Mouse (Mus musculus) frontal cortex, postnatal 10 days (tissue): Measurements from ENCODE around the gene Ddx42.
A peak's percentile ranks its signal among the peaks of the same experiment; 100 is the strongest.
"Not testable (repeated sequence)": the region's sequence is repeated elsewhere in the genome, so short reads cannot be mapped to it uniquely, and the experiment has no call there.

ENCODE experiments used
- DNase-seq, 2 experiments: peaks; one replicate each; pipeline ENCODE4 v3.0.0; 2022; ENCODE audit warnings: low spot score in 2 of 2, mixed read lengths in 1 of 2

The Ddx42 gene

DNA sequence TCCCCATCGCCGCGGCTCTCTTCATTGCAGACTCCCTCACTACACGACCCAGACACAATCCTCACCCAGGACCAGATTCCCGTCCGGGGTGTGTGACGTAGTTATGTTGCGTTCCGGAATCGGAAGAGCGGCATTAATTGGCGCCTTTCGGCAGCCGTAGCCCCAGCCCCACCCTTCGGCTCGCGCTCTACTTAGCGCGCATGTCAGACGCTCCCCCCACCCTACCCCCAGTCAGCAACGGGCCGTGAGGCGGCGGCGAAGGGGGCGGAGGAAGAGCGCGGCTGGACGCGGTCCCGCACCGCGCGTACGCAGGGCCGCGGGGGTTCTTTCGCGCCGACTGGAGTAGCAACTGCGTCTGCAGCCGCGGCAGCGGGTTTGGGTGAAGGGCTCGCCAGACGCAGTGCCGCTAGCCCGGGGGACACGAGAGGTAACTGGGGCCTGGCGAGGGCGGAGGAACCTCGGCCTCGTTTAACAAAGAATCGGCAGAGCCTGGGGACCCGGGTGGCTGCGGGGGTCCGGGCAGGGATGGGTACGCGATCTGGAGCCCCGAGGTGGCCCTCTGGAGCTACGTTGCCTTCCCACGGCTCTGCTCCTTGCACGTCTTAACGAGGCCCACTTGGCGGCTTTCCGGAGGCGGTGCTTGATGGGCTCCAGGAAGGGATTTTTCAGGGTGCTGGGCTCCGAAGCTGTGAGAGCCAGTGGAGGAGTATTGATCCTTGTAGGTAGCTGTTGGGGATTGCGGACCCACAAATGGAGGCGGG, at the start of gene Ddx42:
Gene Ddx42, plus strand, starts transcription at position 197 of the 761 bp plus-strand sequence.
- peak; percentile 92 to 94 for DNase-seq

DNA sequence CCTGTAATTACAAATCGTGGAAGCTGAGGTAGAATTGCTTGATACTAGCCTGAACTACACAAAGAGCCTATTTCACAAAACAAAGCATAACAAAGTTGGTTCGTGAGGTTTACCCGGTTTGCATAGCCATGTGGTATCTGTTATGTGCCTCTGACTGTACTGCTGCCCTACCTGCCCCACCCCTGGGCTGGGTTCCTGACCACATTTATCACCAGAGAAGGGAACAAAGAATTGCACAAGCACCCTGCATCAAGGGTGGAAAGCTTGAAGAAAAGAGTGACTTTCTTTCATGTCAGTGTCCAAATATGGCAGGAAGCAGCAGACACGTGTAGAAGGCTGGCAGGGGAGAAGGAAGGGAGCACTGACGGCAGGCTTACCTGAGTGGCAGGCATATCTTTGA, 49.3 kb upstream of the Ddx42 start:
- no peak for DNase-seq

DNA sequence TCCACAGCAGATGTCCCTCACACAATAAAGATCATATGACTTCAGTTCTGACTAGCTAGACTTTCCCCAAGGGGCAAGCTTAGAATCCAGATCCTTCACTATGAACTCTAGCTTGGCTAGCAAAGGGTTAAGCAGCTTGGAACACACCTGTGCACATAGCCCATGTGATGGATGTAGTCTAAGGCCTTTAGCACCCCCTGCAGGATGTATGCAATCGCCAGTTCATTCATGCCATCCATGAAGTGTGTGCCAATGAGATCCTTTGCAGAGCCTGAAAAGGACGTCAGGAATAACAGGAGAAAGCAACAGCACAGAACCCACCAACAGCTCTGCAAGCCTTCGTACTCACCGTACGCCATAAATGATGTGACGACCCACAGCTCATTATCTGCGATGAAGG, 45.9 kb upstream of the Ddx42 start:
- DNase-seq: no peak

DNA sequence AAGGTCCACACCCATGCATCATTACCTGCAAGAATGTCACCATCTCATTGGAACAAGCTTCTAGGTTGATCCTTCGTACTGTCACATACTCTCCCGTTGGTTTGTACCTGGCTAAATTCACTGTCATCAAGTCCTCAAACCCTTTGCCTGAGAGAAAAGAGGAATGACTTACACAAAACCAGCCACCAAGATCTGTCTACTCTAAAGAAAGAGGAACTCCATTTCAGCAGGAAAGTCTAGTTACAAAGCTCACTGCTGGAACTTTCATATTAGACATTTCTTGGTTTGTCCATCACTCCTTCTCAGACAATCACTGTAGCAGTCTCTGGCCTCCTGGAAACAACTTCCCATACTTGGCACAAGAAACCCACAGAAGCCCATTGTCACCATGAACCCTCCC, 43.5 kb upstream of the Ddx42 start:
- no peak for DNase-seq

DNA sequence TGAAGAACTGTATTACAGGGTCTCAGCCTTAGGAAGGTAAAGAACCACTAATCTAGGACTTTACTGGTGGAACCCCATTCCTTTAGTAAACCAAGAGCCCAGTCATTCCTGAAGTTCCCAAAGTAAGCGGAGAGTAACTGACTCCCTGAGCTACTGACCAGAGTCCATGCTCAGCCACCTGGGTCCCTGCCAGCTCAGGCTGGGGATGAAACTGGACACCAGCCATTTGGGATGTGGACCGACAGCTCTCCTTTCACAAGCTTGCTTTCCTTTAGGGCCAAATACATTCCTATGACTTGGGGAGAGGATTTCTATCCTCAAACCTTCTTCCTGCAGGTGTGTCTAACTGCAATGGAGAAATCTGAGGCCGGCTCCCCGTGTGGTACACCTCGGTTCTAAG, 42.4 kb upstream of the Ddx42 start:
- DNase-seq: no peak

DNA sequence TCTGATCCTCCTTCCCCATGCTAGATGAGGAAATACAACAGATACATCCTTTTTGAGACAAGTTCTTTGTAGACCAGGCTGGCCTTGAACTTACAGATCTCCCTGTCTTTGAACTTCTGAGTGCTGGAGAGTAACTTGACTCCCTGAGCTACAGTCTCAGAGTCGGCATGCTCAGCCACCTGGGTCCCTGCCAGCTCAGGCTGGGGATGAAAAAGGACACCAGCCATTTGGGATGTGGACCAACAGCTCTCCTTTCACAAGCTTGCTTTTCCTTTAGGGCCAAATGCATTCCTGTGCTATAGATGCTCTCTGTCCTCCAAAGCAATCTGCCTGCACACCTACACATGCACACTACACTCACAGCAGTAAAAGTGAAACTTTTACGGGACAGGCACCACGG, 41.6 kb upstream of the Ddx42 start:
- DNase-seq: no peak

DNA sequence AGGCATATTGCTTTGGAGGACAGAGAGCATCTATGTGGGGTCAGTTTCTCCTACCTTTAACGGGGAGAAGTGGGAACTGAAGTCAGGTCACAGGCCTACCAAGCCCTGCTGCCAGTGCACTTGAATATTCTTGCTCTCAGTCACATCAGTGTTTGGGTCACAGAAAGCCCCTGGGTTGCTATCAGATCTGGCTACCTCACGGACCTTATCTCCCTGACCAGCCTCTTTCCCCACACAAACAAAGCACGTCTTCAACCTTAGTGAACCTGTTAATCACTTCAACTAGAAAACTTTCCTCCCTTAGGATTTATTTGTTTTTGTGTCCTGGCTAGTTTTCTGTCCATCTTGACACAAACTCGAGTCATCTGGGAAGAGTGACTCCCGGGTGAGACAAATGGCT, 40.4 kb upstream of the Ddx42 start:
- no peak for DNase-seq

DNA sequence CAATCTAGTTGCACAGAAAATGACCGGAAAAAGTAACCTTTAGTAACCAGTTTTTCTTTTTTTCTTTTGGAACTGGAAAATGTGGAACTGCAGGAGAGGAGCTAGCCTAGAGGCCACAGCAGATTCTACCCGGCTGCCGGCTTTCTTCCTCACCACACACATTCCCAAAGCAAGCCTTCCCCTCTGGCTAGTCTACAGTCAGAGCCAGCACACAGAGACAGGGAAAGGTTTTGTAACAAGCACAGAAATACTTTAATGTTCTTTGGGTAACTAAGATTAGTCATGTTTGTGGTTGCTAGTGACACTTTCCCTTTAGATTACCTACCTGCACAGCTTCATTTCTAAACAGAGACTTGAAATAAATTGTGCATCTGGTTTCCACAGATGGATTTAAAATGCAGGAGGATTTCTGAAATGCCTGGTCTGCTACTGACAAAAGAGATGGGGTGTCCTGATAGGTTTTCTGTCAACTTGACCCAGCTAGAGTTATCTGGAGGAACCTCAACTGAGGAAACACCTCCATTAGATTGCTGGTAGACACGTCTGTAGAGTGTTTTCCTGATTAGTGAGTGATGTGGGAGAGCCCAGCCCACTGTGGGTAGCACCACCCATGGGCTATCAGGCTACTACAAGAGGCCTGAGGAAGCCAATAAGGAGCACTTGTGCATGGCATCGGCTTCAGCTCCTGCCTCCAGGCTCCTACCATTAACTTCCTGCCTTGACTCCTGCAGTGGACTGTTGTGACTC, 38.5 kb upstream of the Ddx42 start:
- no peak for DNase-seq

DNA sequence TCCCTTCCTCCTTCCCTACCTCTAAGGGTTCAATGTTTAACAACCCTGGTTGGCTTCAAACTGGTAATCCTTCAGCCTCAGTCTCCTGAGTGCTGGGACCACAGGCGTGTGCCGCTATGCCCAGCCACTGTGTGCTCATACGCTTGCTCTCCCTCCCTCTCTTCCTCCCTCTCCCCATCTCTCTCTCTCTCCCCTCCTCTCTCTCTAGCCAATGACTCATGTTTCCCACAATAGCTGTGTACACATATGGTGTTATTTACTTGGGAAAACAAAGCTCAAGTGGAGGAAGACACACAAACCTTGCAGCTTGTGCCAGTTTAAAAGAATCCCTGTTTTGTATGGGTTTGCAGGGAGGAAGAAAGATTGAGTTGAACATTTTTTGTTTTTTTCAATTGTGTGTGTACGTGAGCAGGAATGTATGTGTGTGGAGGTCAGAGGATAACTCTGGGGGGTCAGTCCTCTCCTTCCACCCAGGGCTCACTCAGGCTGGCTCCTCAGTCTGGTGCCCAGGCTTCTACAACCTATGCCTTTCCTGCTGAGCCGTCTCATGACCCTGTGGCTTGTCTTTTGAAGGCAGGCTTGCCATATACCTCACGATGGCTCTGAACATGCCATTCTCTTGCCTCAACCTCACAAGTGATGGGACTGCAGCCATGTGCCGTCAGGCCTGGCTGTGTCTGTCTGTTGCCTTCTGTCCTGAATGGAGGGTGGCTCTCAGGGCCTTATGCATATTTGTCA, 36.8 kb upstream of the Ddx42 start:
- DNase-seq: no peak

DNA sequence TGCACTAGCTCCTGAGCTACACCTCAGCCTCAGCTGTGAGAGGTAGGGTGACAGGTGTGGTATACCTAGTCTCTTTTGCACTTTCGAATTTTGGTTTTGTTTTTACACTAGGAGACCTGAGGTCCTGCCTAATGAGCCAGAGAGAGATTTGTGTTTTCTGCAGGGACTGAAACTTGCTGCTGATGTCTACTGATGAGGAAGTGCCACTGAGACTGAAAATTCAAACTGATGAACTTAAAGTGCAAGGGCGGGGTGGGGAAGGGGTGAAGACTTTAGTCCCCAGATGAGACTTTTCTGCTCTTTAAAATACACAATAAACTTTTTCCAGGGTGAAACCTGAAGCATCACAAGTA, 36.3 kb upstream of the Ddx42 start:
- DNase-seq: no peak

DNA sequence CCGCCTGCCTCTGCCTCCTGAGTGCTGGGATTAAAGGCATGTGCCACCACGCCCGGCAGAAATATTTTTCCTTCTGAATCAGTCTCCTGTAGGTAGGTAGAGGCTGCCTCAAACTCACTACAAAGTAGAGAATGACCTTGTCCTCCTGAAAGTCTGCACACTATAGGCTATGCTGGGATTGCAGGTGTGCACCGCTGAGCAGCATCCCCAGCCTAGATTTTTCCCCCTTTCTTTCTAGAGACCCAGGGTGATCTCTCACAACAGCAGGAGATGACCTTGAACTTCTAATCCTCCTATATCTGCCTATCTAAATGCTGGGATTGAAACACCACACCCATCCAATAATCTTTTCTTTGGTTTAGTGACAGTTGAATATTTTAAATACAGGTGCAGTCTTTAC, 29.4 kb upstream of the Ddx42 start:
- DNase-seq: no peak

DNA sequence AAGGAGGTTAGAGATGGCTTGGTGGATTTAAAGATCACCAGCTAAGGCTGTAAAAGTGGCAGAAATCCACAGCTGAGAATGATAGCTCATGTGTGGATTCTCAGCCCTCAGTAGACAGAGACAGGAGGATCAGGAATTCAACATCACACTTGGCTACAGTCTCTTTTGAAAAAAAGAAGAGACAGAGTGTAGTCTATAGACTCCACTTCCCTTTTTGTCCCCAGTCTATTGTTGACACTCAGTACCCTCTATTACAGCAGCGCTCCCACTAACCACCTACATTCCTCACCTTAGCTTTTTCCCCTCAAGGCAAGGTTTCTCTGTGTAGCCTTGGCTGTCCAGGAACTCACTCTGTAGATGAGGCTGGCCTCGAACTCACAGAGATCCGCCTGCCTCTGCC, 25.0 kb upstream of the Ddx42 start:
- no peak for DNase-seq

DNA sequence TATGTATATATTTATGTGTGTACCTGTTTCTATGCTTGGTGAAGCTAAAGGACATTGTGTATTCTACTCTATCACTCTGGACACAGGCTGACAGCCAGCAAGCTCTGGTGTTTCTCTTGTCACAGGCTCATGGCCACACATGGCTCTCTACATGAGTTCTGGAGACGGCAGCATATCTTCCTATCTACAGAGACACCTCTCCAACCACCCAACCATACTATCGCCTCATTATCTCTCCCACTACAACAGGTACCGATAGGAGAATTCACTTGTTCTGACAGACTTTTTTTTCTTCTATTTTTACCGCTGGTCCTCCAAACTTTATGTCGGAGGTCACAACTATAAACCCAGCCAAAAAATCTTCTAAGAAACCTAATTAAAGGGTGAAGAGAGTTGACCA, 24.5 kb upstream of the Ddx42 start:
- no peak for DNase-seq

DNA sequence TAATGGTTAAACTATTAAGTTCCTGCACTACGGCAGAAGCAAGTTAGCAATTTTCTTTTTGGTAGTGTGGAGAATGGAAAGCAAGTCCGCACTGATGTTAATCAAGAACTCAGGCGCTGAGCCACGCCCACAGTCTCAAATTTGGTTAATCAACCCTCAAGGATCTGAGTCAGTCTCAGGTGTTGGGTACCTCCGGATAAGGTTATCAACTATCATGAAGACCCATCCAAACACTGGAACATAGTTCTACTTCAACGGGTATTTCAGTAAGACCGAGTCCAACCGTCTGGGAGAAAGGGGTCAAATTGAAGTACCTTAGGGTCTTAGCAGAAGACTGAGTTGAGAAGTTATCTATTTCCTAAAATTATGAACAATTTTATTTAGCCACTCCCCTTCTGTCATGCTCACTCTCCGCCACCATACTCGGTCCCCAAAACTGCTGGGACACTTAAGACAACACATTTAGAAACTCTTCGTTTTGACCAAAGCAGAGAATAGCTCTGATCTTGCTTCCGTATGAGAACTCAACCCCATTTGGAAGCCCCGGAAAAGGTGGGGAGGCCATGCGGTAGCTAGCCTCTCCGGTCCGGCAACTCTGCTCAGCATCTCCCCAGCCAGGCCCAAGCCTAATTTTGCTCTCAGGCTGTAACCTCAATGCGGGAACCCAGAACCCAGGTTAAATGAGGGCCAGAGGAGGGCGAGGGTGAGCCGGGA, 23.9 kb upstream of the Ddx42 start:
- DNase-seq: no peak

DNA sequence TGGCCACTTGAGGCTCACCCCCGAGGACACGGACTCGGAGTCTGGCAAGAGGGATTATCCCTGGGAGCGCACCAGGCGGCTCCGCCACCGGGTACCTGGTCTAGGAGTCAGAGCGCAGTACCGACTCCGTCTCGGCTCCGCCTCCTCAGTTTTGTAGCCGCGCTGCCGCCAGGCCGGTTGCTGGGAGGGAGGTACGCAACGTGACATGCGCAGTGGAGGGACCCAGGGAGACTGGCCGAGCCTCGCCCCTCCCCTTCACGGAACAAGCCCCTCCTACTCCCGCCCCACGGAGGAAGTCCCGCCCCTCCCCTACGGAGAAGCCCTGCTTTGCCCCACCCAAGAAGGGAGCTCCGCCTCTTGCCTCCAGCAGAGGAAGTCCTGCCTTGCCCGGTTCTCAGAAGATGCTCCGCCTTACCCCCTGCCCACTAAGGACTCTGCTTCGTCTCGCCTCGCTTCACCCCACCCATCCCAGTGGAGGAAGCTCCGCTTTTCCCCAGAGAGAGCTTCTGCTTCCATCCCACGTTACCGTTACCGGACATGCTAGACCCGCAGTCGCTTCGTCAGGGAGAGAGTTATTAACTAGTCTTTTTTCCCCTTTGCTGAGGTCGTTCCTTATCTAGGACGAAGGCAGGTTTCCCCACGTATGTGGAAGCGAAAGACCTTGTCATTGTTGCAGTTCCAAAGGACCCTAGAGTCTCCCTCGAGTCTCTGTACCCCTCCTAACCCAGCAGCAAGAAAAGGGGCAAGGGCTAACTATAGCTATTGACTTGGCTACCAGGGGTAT, 23.2 kb upstream of the Ddx42 start:
- peak; percentile 91 to 95 for DNase-seq

DNA sequence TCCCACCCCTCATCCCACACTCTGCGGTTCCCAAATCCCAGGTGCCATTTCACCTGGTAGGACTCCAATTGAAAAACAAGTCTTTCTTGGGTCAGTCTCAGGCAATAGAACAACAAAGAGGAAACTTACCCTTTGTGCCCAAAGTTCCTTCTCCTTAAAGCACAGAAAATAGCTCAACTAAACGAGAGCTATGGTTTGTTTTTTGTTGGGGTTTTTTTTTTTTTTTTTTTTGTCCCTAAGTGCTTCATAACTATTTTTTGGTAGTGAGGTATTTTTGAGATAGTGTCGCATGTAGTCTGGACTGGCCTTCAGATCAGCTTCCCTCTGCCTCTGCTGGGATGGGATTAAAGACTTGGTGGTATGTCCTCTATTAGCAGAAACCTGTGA, 22.6 kb upstream of the Ddx42 start:
- no peak for DNase-seq

DNA sequence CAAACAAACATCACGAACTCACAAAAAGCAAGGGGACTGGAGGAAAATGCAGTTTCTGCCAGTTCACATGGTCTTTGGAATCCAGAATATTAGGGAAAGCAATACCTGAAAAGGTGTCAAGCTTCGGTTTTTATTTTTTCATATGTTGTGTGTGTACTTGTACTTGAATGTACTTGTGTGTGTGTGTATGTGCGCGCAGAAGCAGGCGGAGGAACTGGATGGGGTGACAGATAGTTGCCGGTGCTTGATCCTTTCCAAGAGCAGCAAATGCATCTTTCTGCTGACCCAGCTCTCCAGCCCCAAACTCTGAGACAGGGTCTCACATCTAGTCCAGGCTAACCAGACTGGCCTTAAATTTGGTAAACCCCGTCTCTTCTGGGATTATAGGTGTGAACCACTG, 21.8 kb upstream of the Ddx42 start:
- DNase-seq: no peak

DNA sequence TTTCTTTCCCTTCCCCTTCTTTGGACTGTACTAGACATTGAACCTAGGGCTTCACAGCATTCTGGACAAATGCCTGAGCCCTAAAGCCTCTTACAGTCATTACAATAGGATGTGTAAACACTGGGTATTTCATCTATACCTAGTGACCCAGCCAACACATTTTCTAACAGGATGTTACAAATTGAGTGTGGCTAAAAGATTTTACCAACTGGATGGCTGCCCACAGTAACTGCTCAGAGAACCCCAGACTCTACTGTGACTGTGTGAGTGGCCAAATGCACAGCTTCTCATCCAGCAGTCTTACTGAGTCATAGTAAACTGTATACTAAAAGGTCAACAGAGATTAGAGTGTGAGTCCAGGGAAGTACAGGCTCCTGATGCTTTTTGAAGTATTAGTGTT, 21.4 kb upstream of the Ddx42 start:
- no peak for DNase-seq

DNA sequence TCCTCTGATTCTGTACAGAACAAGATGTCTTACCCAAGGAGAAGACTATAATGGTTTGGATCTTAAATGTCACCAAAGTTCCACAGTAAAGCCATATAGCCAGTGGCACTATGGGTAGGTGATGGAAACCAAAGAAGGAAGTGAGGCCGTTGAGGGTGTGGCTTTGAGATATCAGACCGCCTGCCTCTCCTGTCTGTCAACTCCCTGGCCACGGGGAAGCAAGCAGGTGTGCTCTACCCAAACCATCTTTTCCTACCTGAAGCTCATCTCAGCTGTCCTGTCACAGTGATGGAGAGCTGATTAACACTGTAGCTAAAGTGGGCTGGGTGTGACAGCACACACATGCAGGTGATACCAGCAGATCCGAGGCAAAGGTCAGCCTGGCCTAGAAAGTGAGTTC, 18.4 kb upstream of the Ddx42 start:
- no peak for DNase-seq

DNA sequence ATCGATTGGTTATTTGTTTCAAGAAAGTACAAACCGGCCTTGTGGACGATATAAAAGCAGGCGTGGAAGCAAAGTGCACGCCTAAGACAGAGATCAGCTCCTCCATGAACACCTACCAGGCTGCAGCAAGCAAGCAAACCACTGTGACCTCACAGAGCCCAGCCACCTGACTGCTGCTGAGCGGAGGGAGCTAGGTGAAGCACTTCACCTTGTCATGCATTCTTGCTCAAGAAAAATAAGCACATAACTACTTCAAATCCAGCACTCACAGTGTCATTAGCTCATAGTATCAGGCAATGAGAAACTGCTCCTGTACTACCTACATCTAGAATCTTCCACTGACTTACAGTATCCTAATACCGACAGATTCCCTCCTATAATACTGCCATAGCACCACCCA, 16.7 kb upstream of the Ddx42 start:
- not testable (repeated sequence) for DNase-seq

DNA sequence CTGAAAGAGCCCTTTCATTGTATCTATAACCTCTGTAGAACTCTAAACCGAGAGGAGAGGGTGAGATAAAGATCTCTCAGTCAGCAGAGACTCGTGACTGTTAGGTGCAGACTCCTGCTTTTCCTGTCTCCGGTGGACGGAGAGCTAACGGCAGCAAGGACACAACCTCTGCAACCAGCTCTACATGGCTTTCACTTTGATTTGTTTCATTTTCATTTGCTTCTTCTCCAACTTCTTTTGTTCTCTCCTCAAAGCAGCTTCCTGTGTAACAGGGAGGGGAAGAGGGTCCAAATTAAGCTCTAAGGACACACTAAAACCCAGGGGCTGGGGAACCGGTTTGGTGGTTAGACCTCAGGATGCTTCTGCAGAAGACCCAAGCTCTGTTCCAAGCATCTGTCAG, 16.0 kb upstream of the Ddx42 start:
- DNase-seq: no peak
